Mouse (Mus musculus) liver, embryonic 15.5 days (tissue): ENCODE measurements around the gene Dclk1. TPM values are rescaled to one million over a fixed set of nuclear protein-coding genes. Genes with fewer than 3 reads are reported as not detected.

Source experiments
- ATAC-seq: fragments of 200-750 bp; cut with Nextera tagmentation; 2 replicates; pipeline ENCODE4 v1.8.0; 2017; ENCODE audit warnings: moderate number of reproducible peaks, mild to moderate bottlenecking, moderate library complexity; ENCODE audit not compliant: insufficient read depth
- H3K27ac ChIP-seq: fragments of 300-500 bp; sonication (generic); replicated peaks from 2 replicates; pipeline ENCODE4 v1.5.1; 2015; ENCODE audit warnings: mild to moderate bottlenecking, inconsistent platforms
- H3K27me3 ChIP-seq: fragments of 300-500 bp; sonication (generic); 2 replicates; pipeline ENCODE4 v1.6.1; 2015; ENCODE audit warnings: mild to moderate bottlenecking, inconsistent platforms
- H3K36me3 ChIP-seq: fragments of 300-500 bp; sonication (generic); replicated peaks from 2 replicates; pipeline ENCODE4 v1.6.1; 2015; ENCODE audit warnings: moderate library complexity, mild to moderate bottlenecking, inconsistent platforms
- H3K4me1 ChIP-seq: fragments of 300-500 bp; sonication (generic); replicated peaks from 2 replicates; pipeline ENCODE4 v1.6.1; 2015; ENCODE audit warnings: inconsistent platforms
- H3K4me2 ChIP-seq: fragments of 300-500 bp; sonication (generic); 2 replicates; pipeline ENCODE4 v1.6.1; 2015; ENCODE audit warnings: moderate library complexity, mild to moderate bottlenecking, inconsistent platforms
- H3K4me3 ChIP-seq: fragments of 300-500 bp; sonication (generic); replicated peaks from 2 replicates; pipeline ENCODE4 v1.5.1; 2015; ENCODE audit warnings: mild to moderate bottlenecking, inconsistent platforms
- H3K9ac ChIP-seq: fragments of 300-500 bp; sonication (generic); 2 replicates; pipeline ENCODE4 v1.6.1; 2015; ENCODE audit warnings: moderate library complexity, mild to moderate bottlenecking, inconsistent platforms
- H3K9me3 ChIP-seq: fragments of 300-500 bp; sonication (generic); replicated peaks from 2 replicates; pipeline ENCODE4 v1.6.1; 2016; ENCODE audit warnings: inconsistent platforms
- WGBS: fragments of 180-500 bp; shearing (Covaris S2); methylation state at CpG from one replicate; pipeline ENCODE4 v1.1.7; 2015; ENCODE audit warnings: mixed read lengths; ENCODE audit not compliant: insufficient replicate concordance; 5-methylcytosine and 5-hydroxymethylcytosine counted together
- polyA plus RNA-seq: library from polyadenylated mRNA; unstranded; fragments of >200 nt; fragmentation: Nextera tagmentation; extraction: Ambion mirVana; gene quantifications from 2 replicates; pipeline ENCODE4 v1.2.1, GENCODE M21; 2015

Gene Dclk1
- polyA plus RNA-seq, 1 experiment from 2014 or later = 1.6 TPM

GRCm38 (mm10) chr3:55222502-55222901, 19.7 kb upstream of the Dclk1 start:
- H3K4me1 ChIP-seq = no peaks in the 10 kb centered on the region
- H3K9me3 ChIP-seq = no peaks in the 10 kb centered on the region
- no peaks in the 10 kb centered on the region for H3K27me3 ChIP-seq
- H3K4me2 ChIP-seq = no peak overlapping the region
- 60% methylated on average over 2 of the region's 2 CpGs for WGBS
- H3K4me3 ChIP-seq = no peak overlapping the region
- ATAC-seq = no peak
- H3K27ac ChIP-seq = no peak overlapping the region
- no peaks in the 10 kb centered on the region for H3K36me3 ChIP-seq
- H3K9ac ChIP-seq = no peak overlapping the region

GRCm38 (mm10) chr3:55223862-55224261, 18.3 kb upstream of the Dclk1 start:
- H3K27me3 ChIP-seq = no peaks in the 10 kb centered on the region
- ATAC-seq = no peak
- H3K4me3 ChIP-seq = no peak overlapping the region
- H3K4me2 ChIP-seq = no peak overlapping the region
- no peaks in the 10 kb centered on the region for H3K9me3 ChIP-seq
- no peak overlapping the region for H3K27ac ChIP-seq
- WGBS = 66% methylated on average over 3 of the region's 3 CpGs
- no peak overlapping the region for H3K9ac ChIP-seq
- H3K4me1 ChIP-seq = no peaks in the 10 kb centered on the region
- no peaks in the 10 kb centered on the region for H3K36me3 ChIP-seq

GRCm38 (mm10) chr3:55226501-55227213, 15.5 kb upstream of the Dclk1 start:
- Histone ChIP-seq H3K4me1 (no peaks in the 10 kb centered on the region), H3K4me3 (no peak overlapping the region), H3K4me2 (no peak overlapping the region), H3K27me3 (no peaks in the 10 kb centered on the region), H3K9me3 (no peaks in the 10 kb centered on the region), H3K36me3 (no peaks in the 10 kb centered on the region), H3K27ac (no peak overlapping the region), H3K9ac (no peak overlapping the region)
- no peak for ATAC-seq
- 29% methylated on average over 18 of the region's 18 CpGs for WGBS

- no peak overlapping the region for H3K4me2 ChIP-seq
- ATAC-seq = no peak
- WGBS = 14% methylated on average over 4 of the region's 4 CpGs
Measured at GRCm38 (mm10) chr3:55227214-55227581, 15.0 kb upstream of the Dclk1 start.

GRCm38 (mm10) chr3:55242422-55243055, 375 bp downstream of the Dclk1 start:
- no peaks in the 10 kb centered on the region for H3K9me3 ChIP-seq
- H3K36me3 ChIP-seq = no peaks in the 10 kb centered on the region
- H3K4me2 ChIP-seq = peak overlapping the region; percentile 27; the same call in 1 of the 2 replicates
- H3K4me3 ChIP-seq = peak overlapping the region; percentile 10; the same call in 1 of the 2 replicates
- ATAC-seq = no peak
- WGBS = 2% methylated on average over 44 of the region's 45 CpGs
- no peak overlapping the region for H3K9ac ChIP-seq
- peaks cover 28% of the 10 kb centered on the region for H3K27me3 ChIP-seq
- H3K4me1 ChIP-seq = no peaks in the 10 kb centered on the region
- H3K27ac ChIP-seq = no peak overlapping the region

More at GRCm38 (mm10) chr3:55227214-55227581, 15.0 kb upstream of the Dclk1 start:
- H3K27me3 ChIP-seq = no peaks in the 10 kb centered on the region
- H3K36me3 ChIP-seq = no peaks in the 10 kb centered on the region
- no peaks in the 10 kb centered on the region for H3K9me3 ChIP-seq
- no peak overlapping the region for H3K9ac ChIP-seq
- no peaks in the 10 kb centered on the region for H3K4me1 ChIP-seq
- H3K27ac ChIP-seq = no peak overlapping the region
- H3K4me3 ChIP-seq = no peak overlapping the region

- H3K4me2 ChIP-seq = peak overlapping the region; percentile 27; the same call in 1 of the 2 replicates
- no peak for ATAC-seq
- H3K9ac ChIP-seq = no peak overlapping the region
- 5% methylated on average over 8 of the region's 8 CpGs for WGBS
- peak overlapping the region; percentile 10; the same call in 1 of the 2 replicates for H3K4me3 ChIP-seq
- H3K27me3 ChIP-seq = peaks cover 28% of the 10 kb centered on the region
- H3K9me3 ChIP-seq = no peaks in the 10 kb centered on the region
- H3K36me3 ChIP-seq = no peaks in the 10 kb centered on the region
- no peaks in the 10 kb centered on the region for H3K4me1 ChIP-seq
- no peak overlapping the region for H3K27ac ChIP-seq
Measured at GRCm38 (mm10) chr3:55243056-55243471, 900 bp downstream of the Dclk1 start.

GRCm38 (mm10) chr3:55244087-55244486, 1.9 kb downstream of the Dclk1 start:
- Histone ChIP-seq H3K9me3 (no peaks in the 10 kb centered on the region), H3K4me3 (no peak overlapping the region), H3K9ac (no peak overlapping the region), H3K27ac (no peak overlapping the region), H3K4me2 (no peak overlapping the region), H3K27me3 (peaks cover 28% of the 10 kb centered on the region), H3K4me1 (no peaks in the 10 kb centered on the region), H3K36me3 (no peaks in the 10 kb centered on the region)
- 58% methylated on average over 6 of the region's 6 CpGs for WGBS
- ATAC-seq = no peak

GRCm38 (mm10) chr3:55246618-55247272, 4.6 kb downstream of the Dclk1 start:
- no peaks in the 10 kb centered on the region for H3K36me3 ChIP-seq
- no peaks in the 10 kb centered on the region for H3K9me3 ChIP-seq
- no peak overlapping the region for H3K9ac ChIP-seq
- H3K4me2 ChIP-seq = no peak overlapping the region
- no peak overlapping the region for H3K27ac ChIP-seq
- no peak overlapping the region for H3K4me3 ChIP-seq
- 69% methylated on average over 12 of the region's 12 CpGs for WGBS
- no peak for ATAC-seq
- peaks cover 25% of the 10 kb centered on the region for H3K27me3 ChIP-seq
- no peaks in the 10 kb centered on the region for H3K4me1 ChIP-seq

- H3K4me2 ChIP-seq = no peak overlapping the region
- no peak overlapping the region for H3K27ac ChIP-seq
- H3K9ac ChIP-seq = no peak overlapping the region
- ATAC-seq = no peak
- no peaks in the 10 kb centered on the region for H3K9me3 ChIP-seq
- 66% methylated on average over 3 of the region's 3 CpGs for WGBS
- no peak overlapping the region for H3K4me3 ChIP-seq
- H3K4me1 ChIP-seq = no peaks in the 10 kb centered on the region
- H3K36me3 ChIP-seq = no peaks in the 10 kb centered on the region
- peaks cover 12% of the 10 kb centered on the region for H3K27me3 ChIP-seq
Measured at GRCm38 (mm10) chr3:55248048-55248447, 5.9 kb downstream of the Dclk1 start.

GRCm38 (mm10) chr3:55248508-55248907, 6.3 kb downstream of the Dclk1 start:
- 54% methylated on average over 6 of the region's 6 CpGs for WGBS
- no peak overlapping the region for H3K27ac ChIP-seq

GRCm38 (mm10) chr3:55250631-55251030, 8.5 kb downstream of the Dclk1 start:
- H3K27ac ChIP-seq = no peak overlapping the region
- no peak overlapping the region for H3K9ac ChIP-seq
- no peak overlapping the region for H3K4me2 ChIP-seq
- H3K4me3 ChIP-seq = no peak overlapping the region
- H3K9me3 ChIP-seq = no peaks in the 10 kb centered on the region
- no peaks in the 10 kb centered on the region for H3K27me3 ChIP-seq
- ATAC-seq = no peak
- H3K36me3 ChIP-seq = no peaks in the 10 kb centered on the region
- WGBS = 60% methylated on average over 2 of the region's 2 CpGs
- no peaks in the 10 kb centered on the region for H3K4me1 ChIP-seq

More at GRCm38 (mm10) chr3:55248508-55248907, 6.3 kb downstream of the Dclk1 start:
- H3K27me3 ChIP-seq = peaks cover 7% of the 10 kb centered on the region
- H3K4me1 ChIP-seq = no peaks in the 10 kb centered on the region
- H3K9ac ChIP-seq = no peak overlapping the region
- no peak for ATAC-seq
- H3K4me2 ChIP-seq = no peak overlapping the region
- H3K9me3 ChIP-seq = no peaks in the 10 kb centered on the region
- no peaks in the 10 kb centered on the region for H3K36me3 ChIP-seq
- H3K4me3 ChIP-seq = no peak overlapping the region
